ENCODE assay signal across 10 mouse cellular contexts in the genomic region with DNA sequence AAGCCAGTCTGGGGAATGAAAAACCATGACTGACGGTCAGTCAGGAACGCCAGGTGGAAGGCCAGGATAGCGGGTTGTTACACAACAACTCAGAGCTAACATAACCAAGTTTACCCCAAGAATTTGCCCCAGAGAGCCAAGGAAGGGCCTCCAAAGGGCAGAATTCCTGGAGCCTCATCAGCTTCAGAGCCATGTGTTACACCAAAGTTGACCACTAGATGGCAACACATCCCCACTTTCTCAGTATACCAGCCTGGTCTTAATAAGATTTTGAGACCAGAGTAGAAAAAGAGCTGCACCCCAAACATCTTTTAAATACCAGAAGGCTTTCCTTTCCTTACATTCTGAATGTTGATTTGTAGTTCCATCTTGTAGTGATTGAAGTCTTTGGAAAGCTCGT.
DNase-seq lines count a peak whose midpoint lies in the region; ATAC-seq lines count a peak whose summit lies in the region.
"Had no signal": no experiment of that assay in that cellular context is flagged by ENCODE, and none has a peak within 500 bp of the region (broad histone marks: within the 10 kb centered on the region; RNA-seq: fewer than 3 reads in every experiment).

No protein-coding gene starts in this region.

- DNase-seq in kidney, adult 11 months = peak; percentile 63
- DNase-seq in adrenal gland, postnatal 14 days = peak; percentile 77
- peak; percentile 72 for DNase-seq in embryo, embryonic 11 days
- DNase-seq in heart, postnatal 4 days = peak; percentile 83
- DNase-seq in left cerebral cortex, adult 11 months (ENCODE audit: low spot score) = peak; percentile 59
- DNase-seq in midbrain, embryonic 11.5 days (ENCODE audit: low spot score, missing footprints) = peak; percentile 98
- DNase-seq in spleen, postnatal 10 days (ENCODE audit: low spot score in 2 of 2) = peak; percentile 47 to 71

- H3K4me3 ChIP-seq in kidney, embryonic 14.5 days (ENCODE audit: low read length) = no peak overlapping the region
- no peak overlapping the region for H3K4me3 ChIP-seq in midbrain, embryonic 11.5 days (ENCODE audit: low read depth, low read length)
- H3K4me3 ChIP-seq: embryonic facial prominence, embryonic 12.5 days; myocyte had no signal

- peaks cover 10% of the 10 kb centered on the region; the same call in 1 of the 2 replicates for H3K4me1 ChIP-seq in kidney, embryonic 14.5 days (ENCODE audit: control insufficient read depth, insufficient read depth, low read length)
- H3K4me1 ChIP-seq in midbrain, embryonic 11.5 days (ENCODE audit: control insufficient read depth, insufficient read depth, low read length) = no peaks in the 10 kb centered on the region
- H3K4me1 ChIP-seq: embryonic facial prominence, embryonic 12.5 days had no signal

- H3K27ac ChIP-seq in kidney, embryonic 14.5 days (ENCODE audit: low read depth, low read length) = no peak overlapping the region
- no peak overlapping the region for H3K27ac ChIP-seq in midbrain, embryonic 11.5 days (ENCODE audit: low read depth, low read length)
- H3K27ac ChIP-seq: embryonic facial prominence, embryonic 12.5 days had no signal

- H3K36me3 ChIP-seq in kidney, embryonic 14.5 days (ENCODE audit: control insufficient read depth, insufficient read depth, low read length) = peaks cover 13% of the 10 kb centered on the region; the same call in 1 of the 2 replicates
- no peaks in the 10 kb centered on the region for H3K36me3 ChIP-seq in midbrain, embryonic 11.5 days (ENCODE audit: control insufficient read depth, insufficient read depth, low read length)
- H3K36me3 ChIP-seq: embryonic facial prominence, embryonic 12.5 days had no signal

- ATAC-seq in kidney, embryonic 14.5 days (ENCODE audit: low FRiP score, low TSS enrichment) = no peak
- ATAC-seq in midbrain, embryonic 11.5 days (ENCODE audit: low FRiP score) = 0 out of 2 replicates have a peak, but pooled peaks have one; percentile 45

- 49% methylated on average over 4 of the region's 4 CpGs for WGBS in kidney, embryonic 14.5 days
- WGBS in midbrain, embryonic 11.5 days = 49% methylated on average over 4 of the region's 4 CpGs

- H3K9me3 ChIP-seq in kidney, embryonic 14.5 days (ENCODE audit: control insufficient read depth, low read length) = no peaks in the 10 kb centered on the region
- no peaks in the 10 kb centered on the region for H3K9me3 ChIP-seq in midbrain, embryonic 11.5 days (ENCODE audit: control insufficient read depth, low read length)
- H3K9me3 ChIP-seq: embryonic facial prominence, embryonic 12.5 days had no signal

- H3K9ac ChIP-seq in kidney, embryonic 14.5 days (ENCODE audit: low read depth, low read length) = no peak overlapping the region
- H3K9ac ChIP-seq in midbrain, embryonic 11.5 days (ENCODE audit: low read length) = no peak overlapping the region
- H3K9ac ChIP-seq: embryonic facial prominence, embryonic 12.5 days had no signal

- no peak overlapping the region for H3K4me2 ChIP-seq in kidney, embryonic 14.5 days (replicated peaks; ENCODE audit: low read depth, low read length)
- H3K4me2 ChIP-seq in midbrain, embryonic 11.5 days = no peak overlapping the region
- H3K4me2 ChIP-seq: embryonic facial prominence, embryonic 12.5 days had no signal

- H3K27me3 ChIP-seq in kidney, embryonic 14.5 days (ENCODE audit: control insufficient read depth, insufficient read depth, low read length) = no peaks in the 10 kb centered on the region
- no peaks in the 10 kb centered on the region for H3K27me3 ChIP-seq in midbrain, embryonic 11.5 days (ENCODE audit: control insufficient read depth, insufficient read depth, low read length)
- H3K27me3 ChIP-seq: embryonic facial prominence, embryonic 12.5 days had no signal
